In the genomic region with DNA sequence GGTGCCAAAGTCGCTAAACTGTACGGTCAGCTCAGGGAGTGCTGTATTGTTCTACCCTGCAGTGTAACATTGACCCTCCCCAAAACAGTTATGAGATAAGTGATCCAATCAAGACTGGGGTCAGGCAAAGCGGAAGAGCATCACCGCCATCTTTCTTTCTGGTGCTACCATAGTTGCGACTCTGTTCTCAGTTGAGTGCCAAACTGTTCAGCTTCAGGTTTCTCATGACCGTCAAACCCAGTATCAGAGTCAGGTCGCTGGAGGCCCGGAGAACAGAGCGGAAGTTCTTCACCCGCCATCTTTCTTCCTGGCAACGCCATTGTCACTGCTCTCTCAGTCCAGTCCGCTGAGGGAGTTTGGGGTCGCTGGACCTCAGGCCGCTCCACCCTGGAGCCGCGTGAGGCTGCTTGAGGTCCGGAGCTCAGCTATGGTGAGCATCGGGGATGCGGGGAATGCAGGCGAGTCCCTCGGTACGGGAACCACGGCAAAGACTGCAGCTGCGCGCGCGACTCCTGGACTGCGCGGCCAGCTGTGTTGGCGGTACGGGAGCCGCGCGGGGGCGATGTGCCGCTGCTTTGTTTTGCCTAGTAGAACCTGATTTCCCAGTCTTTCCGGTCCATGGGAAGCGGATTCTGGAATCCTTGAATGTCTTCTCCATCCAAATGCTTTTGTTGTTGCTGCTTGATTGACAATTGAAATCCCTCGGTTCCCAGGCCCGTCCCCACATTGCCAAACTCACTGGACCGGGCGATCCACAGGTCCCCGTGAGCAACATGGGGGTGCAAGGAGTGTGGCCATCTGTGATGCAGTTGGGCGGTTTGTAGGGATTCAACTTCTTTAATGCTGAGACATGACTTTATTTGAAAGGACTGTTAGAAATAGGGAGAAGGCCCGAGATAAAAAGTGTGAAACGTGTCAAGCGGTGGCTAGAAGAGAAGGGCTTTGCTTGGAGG, we compare ENCODE assay signal across 8 mouse cellular contexts. TPM values are rescaled to one million over a fixed set of nuclear protein-coding genes. Genes with fewer than 3 reads are reported as not detected.
DNase-seq lines count a peak whose midpoint lies in the region; ATAC-seq lines count a peak whose summit lies in the region.

A gene (plus strand): TSS at position 300 of the 953 bp plus-strand sequence.
A gene (plus strand): TSS at position 327 of the 953 bp plus-strand sequence.

- H3K4me3 ChIP-seq in forebrain, embryonic 14.5 days (ENCODE audit: low read depth, low read length) = peak within 1 kb of the TSS; percentile 75

- peak within 1 kb of the TSS; percentile 98 for H3K27ac ChIP-seq in forebrain, embryonic 14.5 days (ENCODE audit: low read depth, low read length)

- peak within 1 kb of the TSS; percentile 53 for H3K4me2 ChIP-seq in forebrain, embryonic 14.5 days (ENCODE audit: low read length)

- no peaks in the 10 kb centered on the region for H3K9me3 ChIP-seq in forebrain, embryonic 14.5 days (replicated peaks; ENCODE audit: control insufficient read depth, low read length)

- H3K9ac ChIP-seq in forebrain, embryonic 14.5 days (ENCODE audit: low read length) = peak within 1 kb of the TSS; percentile 95

- H3K36me3 ChIP-seq in forebrain, embryonic 14.5 days (ENCODE audit: control insufficient read depth, insufficient read depth, low read length) = peaks cover 3% of the 10 kb centered on the region; the same call in 1 of the 2 replicates

- H3K27me3 ChIP-seq in forebrain, embryonic 14.5 days (replicated peaks; ENCODE audit: control insufficient read depth, insufficient read depth, low read length) = no peaks in the 10 kb centered on the region

- 5% methylated on average over 47 of the region's 47 CpGs for WGBS in forebrain, embryonic 14.5 days

- intact Hi-C loops in heart, postnatal 14 days (cut with DNase I) = loop anchor here (1.0 to 5.0 kb wide), 2 partner anchors 14 to 64 kb away; no protein-coding TSS in a partner anchor

- peak; percentile 95 for DNase-seq in ES-CJ7 (ENCODE audit: low read depth, low spot score)
- DNase-seq in cerebellum, adult 11 months = peak; percentile 86
- peak; percentile 93 for DNase-seq in forebrain, embryonic 14.5 days (ENCODE audit: low spot score)
- DNase-seq in heart, postnatal 14 days = peak; percentile 87 to 88
- DNase-seq in layer of hippocampus, adult 11-12 months (ENCODE audit: low spot score) = peak; percentile 92
- DNase-seq in lung, adult 18-20 months = peak; percentile 89 to 91
- DNase-seq in thymus, adult 18-20 months = peak; percentile 67 to 77

- H3K4me1 ChIP-seq in forebrain, embryonic 14.5 days (ENCODE audit: control insufficient read depth, insufficient read depth, low read length) = no peaks in the 10 kb centered on the region

- peak; percentile 95 for ATAC-seq in forebrain, embryonic 14.5 days
- ATAC-seq in neutrophil, adult 5-6 weeks (ENCODE audit: extremely low read depth, insufficient number of reproducible peaks, low FRiP score, poor library complexity, severe bottlenecking) = peak; percentile 79

RNA-seq across cellular contexts. Expression of the first gene that starts in this region (rescaled TPM):
- polyA plus RNA-seq in forebrain, embryonic 14.5 days (2014; fragmentation: Nextera tagmentation; extraction: Ambion mirVana) = 15.4 and 19.7 TPM in 2 replicates
- total RNA-seq in heart, postnatal 14 days (2021) = 1 to 10 TPM; 3.6 to 4.0 TPM
- total RNA-seq in neutrophil, adult 5-6 weeks (2017) = 13.2 and 18.3 TPM in 2 replicates

RNA-seq across cellular contexts. Expression of the second gene that starts in this region (rescaled TPM):
- 31.6 and 32.1 TPM in 2 replicates for polyA plus RNA-seq in forebrain, embryonic 14.5 days (2014; fragmentation: Nextera tagmentation; extraction: Ambion mirVana)
- total RNA-seq in heart, postnatal 14 days (2021) = 10 to 100 TPM; 25.9 to 29.0 TPM
- total RNA-seq in neutrophil, adult 5-6 weeks (2017) = 22.5 and 25.1 TPM in 2 replicates

Comparison
In these comparisons a context has a peak if more than half of its experiments do, and no peak if none do; other contexts are left out.
1. Peak in every context shown above with its lines: DNase-seq, ATAC-seq, H3K4me3 ChIP-seq and H3K27ac ChIP-seq.